Mouse (Mus musculus): ENCODE measurements around the gene Ddx23. TPM values are rescaled to one million over a fixed set of nuclear protein-coding genes. Genes with fewer than 3 reads are reported as not detected.

Gene Ddx23
- polyA plus RNA-seq, 1 experiment from 2014 or later: 19.7 TPM

- H3K4me2 ChIP-seq (ENCODE audit: low read length): peak overlapping the region; percentile 17; the same call in 1 of the 2 replicates
- no peak overlapping the region for H3K4me3 ChIP-seq (ENCODE audit: low read length)
- 50% methylated on average over 20 of the region's 20 CpGs for WGBS
- no peak overlapping the region for H3K9ac ChIP-seq (ENCODE audit: low read depth, low read length)
- H3K4me1 ChIP-seq (ENCODE audit: control insufficient read depth, insufficient read depth, low read depth, low read length): peaks cover 7% of the 10 kb centered on the region
- no peaks in the 10 kb centered on the region for H3K27me3 ChIP-seq (replicated peaks; ENCODE audit: control insufficient read depth, insufficient read depth, low read length)
- H3K36me3 ChIP-seq (ENCODE audit: control insufficient read depth, insufficient read depth, low read length): no peaks in the 10 kb centered on the region
- ATAC-seq: no peak
- no peaks in the 10 kb centered on the region for H3K9me3 ChIP-seq (ENCODE audit: control insufficient read depth, low read length)
- H3K27ac ChIP-seq (ENCODE audit: low read depth, low read length): no peak overlapping the region
Observed at GRCm38 (mm10) chr15:98616362-98617175, 46.1 kb downstream of the Ddx23 start.

DNA sequence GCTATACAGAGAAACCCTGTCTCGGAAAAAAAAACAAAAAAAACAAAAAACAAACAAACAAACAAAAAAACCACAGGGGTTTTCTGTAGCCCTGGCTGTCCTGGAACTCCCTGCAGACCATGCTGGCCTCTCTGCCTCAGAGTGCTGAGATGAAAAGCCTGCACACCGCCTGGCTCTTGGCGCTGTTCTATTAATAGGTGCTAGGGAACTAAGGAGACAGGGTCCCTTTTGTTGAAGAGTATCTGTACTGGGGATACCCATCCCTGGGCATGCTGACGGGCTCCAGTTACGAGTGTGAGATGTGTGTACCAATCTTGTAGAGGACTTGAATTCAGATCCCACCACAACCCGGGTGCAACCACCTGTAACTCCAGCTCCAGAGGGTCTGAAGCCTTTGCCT lies 46.9 kb downstream of the Ddx23 start:
- H3K4me2 ChIP-seq (ENCODE audit: low read length): no peak overlapping the region
- ATAC-seq: no peak
- no peaks in the 10 kb centered on the region for H3K9me3 ChIP-seq (ENCODE audit: control insufficient read depth, low read length)
- peaks cover 7% of the 10 kb centered on the region for H3K4me1 ChIP-seq (ENCODE audit: control insufficient read depth, insufficient read depth, low read depth, low read length)
- no peaks in the 10 kb centered on the region for H3K27me3 ChIP-seq (replicated peaks; ENCODE audit: control insufficient read depth, insufficient read depth, low read length)
- no peak overlapping the region for H3K9ac ChIP-seq (ENCODE audit: low read depth, low read length)
- no peak overlapping the region for H3K27ac ChIP-seq (ENCODE audit: low read depth, low read length)
- H3K36me3 ChIP-seq (ENCODE audit: control insufficient read depth, insufficient read depth, low read length): no peaks in the 10 kb centered on the region
- 63% methylated on average over 6 of the region's 6 CpGs for whole genome bisulfite sequencing
- no peak overlapping the region for H3K4me3 ChIP-seq (ENCODE audit: low read length)

GRCm38 (mm10) chr15:98614971-98615370 lies 47.7 kb downstream of the Ddx23 start:
- no peak for ATAC-seq
- peaks cover 7% of the 10 kb centered on the region for H3K4me1 ChIP-seq (ENCODE audit: control insufficient read depth, insufficient read depth, low read depth, low read length)
- 45% methylated on average over 6 of the region's 6 CpGs for WGBS
- H3K4me3 ChIP-seq (ENCODE audit: low read length): no peak overlapping the region
- H3K9me3 ChIP-seq (ENCODE audit: control insufficient read depth, low read length): no peaks in the 10 kb centered on the region
- no peaks in the 10 kb centered on the region for H3K36me3 ChIP-seq (ENCODE audit: control insufficient read depth, insufficient read depth, low read length)
- no peak overlapping the region for H3K4me2 ChIP-seq (ENCODE audit: low read length)
- H3K9ac ChIP-seq (ENCODE audit: low read depth, low read length): no peak overlapping the region
- no peak overlapping the region; the same call in 1 of the 2 replicates for H3K27ac ChIP-seq (ENCODE audit: low read depth, low read length)
- no peaks in the 10 kb centered on the region for H3K27me3 ChIP-seq (replicated peaks; ENCODE audit: control insufficient read depth, insufficient read depth, low read length)

DNA sequence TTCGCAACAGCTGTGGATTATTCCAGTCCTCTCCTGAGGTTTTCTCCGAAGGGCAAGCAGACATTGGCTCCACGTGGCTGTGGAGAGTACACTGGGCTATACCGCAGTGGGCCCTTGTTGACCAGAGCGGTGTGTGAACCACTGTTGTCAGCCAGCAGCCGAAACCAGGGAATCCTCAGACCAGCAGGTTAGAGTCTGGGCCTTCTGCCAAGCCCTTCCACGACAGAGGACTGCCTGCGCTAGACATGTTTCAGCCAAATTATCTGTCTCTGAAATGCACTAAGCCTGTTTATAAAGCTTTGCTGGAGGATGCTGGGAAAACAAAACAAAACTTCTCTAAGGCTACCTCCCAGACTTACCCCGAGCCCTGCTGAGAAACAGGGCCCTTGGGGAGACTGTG lies 48.1 kb downstream of the Ddx23 start:
- Histone ChIP-seq H3K9me3 (ENCODE audit: control insufficient read depth, low read length) (no peaks in the 10 kb centered on the region), H3K4me2 (ENCODE audit: low read length) (no peak overlapping the region), H3K36me3 (ENCODE audit: control insufficient read depth, insufficient read depth, low read length) (no peaks in the 10 kb centered on the region), H3K27ac (ENCODE audit: low read depth, low read length) (peak overlapping the region; percentile 13; the same call in 1 of the 2 replicates), H3K9ac (ENCODE audit: low read depth, low read length) (0 out of 2 replicates have a peak overlapping the region, but pooled peaks have one; percentile 13), H3K4me1 (ENCODE audit: control insufficient read depth, insufficient read depth, low read depth, low read length) (peaks cover 7% of the 10 kb centered on the region), H3K27me3 (replicated peaks; ENCODE audit: control insufficient read depth, insufficient read depth, low read length) (no peaks in the 10 kb centered on the region), H3K4me3 (ENCODE audit: low read length) (no peak overlapping the region)
- no peak for ATAC-seq
- 30% methylated on average over 9 of the region's 9 CpGs for WGBS

- 99% methylated on average over 3 of the region's 3 CpGs for WGBS
- Histone ChIP-seq H3K27me3 (replicated peaks; ENCODE audit: control insufficient read depth, insufficient read depth, low read length) (no peaks in the 10 kb centered on the region), H3K4me2 (ENCODE audit: low read length) (no peak overlapping the region), H3K4me1 (ENCODE audit: control insufficient read depth, insufficient read depth, low read depth, low read length) (peaks cover 20% of the 10 kb centered on the region), H3K4me3 (ENCODE audit: low read length) (no peak overlapping the region), H3K27ac (ENCODE audit: low read depth, low read length) (no peak overlapping the region), H3K9me3 (ENCODE audit: control insufficient read depth, low read length) (no peaks in the 10 kb centered on the region), H3K36me3 (ENCODE audit: control insufficient read depth, insufficient read depth, low read length) (no peaks in the 10 kb centered on the region), H3K9ac (ENCODE audit: low read depth, low read length) (no peak overlapping the region)
- no peak for ATAC-seq
Observed at GRCm38 (mm10) chr15:98612229-98612628, 50.5 kb downstream of the Ddx23 start.

GRCm38 (mm10) chr15:98610131-98610633 lies 52.5 kb downstream of the Ddx23 start:
- H3K9me3 ChIP-seq (ENCODE audit: control insufficient read depth, low read length): no peaks in the 10 kb centered on the region
- peak overlapping the region; percentile 92 for H3K9ac ChIP-seq (ENCODE audit: low read depth, low read length)
- peak overlapping the region; percentile 61 for H3K4me2 ChIP-seq (ENCODE audit: low read length)
- ATAC-seq: no peak
- WGBS: 4% methylated on average over 12 of the region's 12 CpGs
- peak overlapping the region; percentile 88 for H3K27ac ChIP-seq (ENCODE audit: low read depth, low read length)
- no peaks in the 10 kb centered on the region for H3K36me3 ChIP-seq (ENCODE audit: control insufficient read depth, insufficient read depth, low read length)
- H3K4me3 ChIP-seq (ENCODE audit: low read length): peak overlapping the region; percentile 90
- no peaks in the 10 kb centered on the region for H3K27me3 ChIP-seq (replicated peaks; ENCODE audit: control insufficient read depth, insufficient read depth, low read length)
- peaks cover 26% of the 10 kb centered on the region for H3K4me1 ChIP-seq (ENCODE audit: control insufficient read depth, insufficient read depth, low read depth, low read length)

DNA sequence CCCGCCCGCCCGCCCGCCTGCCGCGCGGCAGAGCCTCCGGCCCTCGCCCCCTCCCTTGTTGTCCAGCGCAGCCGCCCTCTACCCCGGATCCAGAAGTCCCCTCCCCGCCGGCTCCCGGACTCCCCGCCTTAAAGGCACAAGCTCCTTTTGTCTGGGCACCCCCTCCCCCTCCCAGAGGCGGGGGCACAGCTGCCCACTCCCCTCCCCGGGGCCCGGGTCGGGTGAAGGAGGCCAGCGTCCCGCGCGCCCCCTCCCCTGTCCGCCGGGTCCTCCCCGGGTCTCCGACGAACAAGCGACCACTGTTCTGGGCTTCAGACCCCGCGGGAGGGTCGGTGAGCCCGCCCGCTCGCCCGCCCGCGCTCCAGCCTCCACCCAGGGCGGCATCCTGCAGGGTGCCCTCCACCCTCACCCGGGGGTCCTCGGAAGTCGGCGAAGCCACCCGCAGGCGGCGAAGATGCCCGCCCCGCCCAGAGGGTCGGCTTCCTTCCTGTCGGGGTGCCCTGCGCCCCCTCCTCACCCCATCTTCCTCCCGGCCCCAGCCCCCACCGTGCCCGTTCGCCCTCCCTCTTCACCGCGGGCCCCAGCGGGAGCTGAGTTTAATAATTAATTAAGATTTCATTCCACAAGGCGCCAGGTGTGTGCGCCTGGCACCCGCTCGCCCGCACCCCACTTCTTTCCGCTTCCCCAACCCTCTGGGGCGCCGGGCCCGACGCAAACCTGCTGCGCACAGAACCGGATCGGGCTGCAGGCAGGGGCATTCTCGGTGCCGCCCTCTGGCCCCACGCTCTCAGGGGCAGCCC lies 53.2 kb downstream of the Ddx23 start, which contains the start of gene Adcy6:
Adcy6 (minus strand) TSS at position 746 of the 800 bp plus-strand sequence.
- H3K36me3 ChIP-seq (ENCODE audit: control insufficient read depth, insufficient read depth, low read length): no peaks in the 10 kb centered on the region
- H3K27me3 ChIP-seq (replicated peaks; ENCODE audit: control insufficient read depth, insufficient read depth, low read length): no peaks in the 10 kb centered on the region
- peak within 1 kb of the TSS; percentile 92 for H3K9ac ChIP-seq (ENCODE audit: low read depth, low read length)
- no peaks in the 10 kb centered on the region for H3K9me3 ChIP-seq (ENCODE audit: control insufficient read depth, low read length)
- H3K4me1 ChIP-seq (ENCODE audit: control insufficient read depth, insufficient read depth, low read depth, low read length): peaks cover 24% of the 10 kb centered on the region
- H3K4me2 ChIP-seq (ENCODE audit: low read length): peak within 1 kb of the TSS; percentile 61
- H3K4me3 ChIP-seq (ENCODE audit: low read length): peak within 1 kb of the TSS; percentile 90
- ATAC-seq: peak; percentile 90
- H3K27ac ChIP-seq (ENCODE audit: low read depth, low read length): peak within 1 kb of the TSS; percentile 88
- WGBS: under 1% methylated on average over 41 of the region's 75 CpGs

GRCm38 (mm10) chr15:98608784-98609250 lies 53.9 kb downstream of the Ddx23 start:
- peaks cover 21% of the 10 kb centered on the region for H3K4me1 ChIP-seq (ENCODE audit: control insufficient read depth, insufficient read depth, low read depth, low read length)
- WGBS: 0% methylated on average over 4 of the region's 26 CpGs
- no peaks in the 10 kb centered on the region for H3K27me3 ChIP-seq (replicated peaks; ENCODE audit: control insufficient read depth, insufficient read depth, low read length)
- H3K4me2 ChIP-seq (ENCODE audit: low read length): peak overlapping the region; percentile 61
- H3K9ac ChIP-seq (ENCODE audit: low read depth, low read length): peak overlapping the region; percentile 92
- H3K27ac ChIP-seq (ENCODE audit: low read depth, low read length): peak overlapping the region; percentile 88
- ATAC-seq: peak; percentile 18; the same call in 1 of the 2 replicates
- peaks cover 7% of the 10 kb centered on the region for H3K36me3 ChIP-seq (ENCODE audit: control insufficient read depth, insufficient read depth, low read length)
- H3K4me3 ChIP-seq (ENCODE audit: low read length): peak overlapping the region; percentile 90
- H3K9me3 ChIP-seq (ENCODE audit: control insufficient read depth, low read length): no peaks in the 10 kb centered on the region

Data from hindbrain, embryonic 16.5 days (tissue).